ENCODE assay signal across 8 mouse cellular contexts in the genomic region with DNA sequence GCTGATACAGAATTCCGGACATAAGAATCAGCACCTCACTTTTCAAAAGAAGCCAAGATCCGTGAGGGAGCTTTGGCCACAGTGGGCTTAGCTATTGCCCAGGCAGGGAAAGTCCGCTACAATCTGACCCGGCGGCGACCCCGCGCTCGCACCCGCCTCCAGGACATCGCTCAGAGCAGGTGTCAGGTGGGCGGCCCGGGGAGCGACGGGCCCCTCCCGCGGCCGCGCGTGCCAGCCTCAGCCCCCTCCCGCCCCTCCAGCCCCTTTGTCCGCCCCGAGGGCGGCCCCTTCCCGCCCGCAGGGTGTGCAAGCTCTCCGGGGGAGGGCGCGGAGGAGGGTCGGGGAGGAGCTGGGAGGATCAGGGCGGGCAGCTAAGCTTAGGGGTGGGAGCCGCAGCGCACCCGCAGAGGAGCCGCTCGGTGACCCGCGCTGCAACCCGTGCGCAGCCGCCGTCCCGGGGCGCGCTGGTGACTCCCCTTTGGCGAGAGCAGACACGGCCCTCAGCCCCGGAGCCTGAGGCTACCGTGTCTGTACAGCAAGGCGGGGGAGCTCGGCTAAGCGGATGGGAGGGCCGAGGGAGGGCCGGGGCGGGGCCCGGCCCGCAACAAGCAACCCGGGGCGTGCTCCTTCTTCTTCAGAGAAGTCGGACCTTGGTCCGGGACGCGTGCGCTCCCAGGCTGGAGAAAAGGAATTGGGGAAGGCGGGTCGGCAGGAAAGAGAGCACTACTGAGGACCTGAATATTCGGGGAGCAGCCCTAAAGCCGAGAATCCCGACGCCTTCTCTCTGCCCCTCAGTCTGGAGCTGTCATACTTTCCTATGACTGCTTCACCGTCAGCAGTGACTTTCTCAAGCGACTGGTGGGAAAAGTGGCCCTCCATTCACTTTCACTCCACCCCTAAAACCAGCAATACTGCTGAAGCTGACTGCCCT. TPM values are rescaled to one million over a fixed set of nuclear protein-coding genes. Genes with fewer than 3 reads are reported as not detected.
A peak's percentile ranks its signal among the peaks of the same experiment; 100 is the strongest.
DNase-seq lines count a peak whose midpoint lies in the region; ATAC-seq lines count a peak whose summit lies in the region.

No protein-coding gene starts in this region.

- under 1% methylated on average over 47 of the region's 72 CpGs for WGBS in embryonic facial prominence, embryonic 14.5 days
- under 1% methylated on average over 60 of the region's 72 CpGs for WGBS in kidney, embryonic 14.5 days

- no peaks in the 10 kb centered on the region for H3K36me3 ChIP-seq in embryonic facial prominence, embryonic 14.5 days (ENCODE audit: control insufficient read depth, insufficient read depth, low read length)
- H3K36me3 ChIP-seq in kidney, embryonic 14.5 days (ENCODE audit: control insufficient read depth, insufficient read depth, low read length): no peaks in the 10 kb centered on the region

- DNase-seq in ovary, postnatal 36 days (ENCODE audit: low spot score): peak; percentile 23
- no peak for DNase-seq in ovary, adult 18-20 months (ENCODE audit: low spot score)
- DNase-seq in embryonic facial prominence, embryonic 14.5 days (ENCODE audit: low spot score): peak; percentile 64
- DNase-seq in right cerebral cortex, postnatal 14 days: no peak
- no peak for DNase-seq in urinary bladder, postnatal 10 days (ENCODE audit: low spot score)
- no peak for DNase-seq in gastrocnemius, postnatal 14 days

- peak; percentile 85 for ATAC-seq in embryonic facial prominence, embryonic 14.5 days (ENCODE audit: low read depth)
- ATAC-seq in kidney, embryonic 14.5 days (ENCODE audit: low FRiP score, low TSS enrichment): peak; percentile 92
- ATAC-seq in megakaryocyte progenitor cell, adult 5-6 weeks (replicated peaks; ENCODE audit: poor library complexity): peak; percentile 80

- H3K27me3 ChIP-seq in embryonic facial prominence, embryonic 14.5 days (replicated peaks; ENCODE audit: control insufficient read depth, insufficient read depth, low read length): peaks cover 67% of the 10 kb centered on the region
- peaks cover 64% of the 10 kb centered on the region for H3K27me3 ChIP-seq in kidney, embryonic 14.5 days (ENCODE audit: control insufficient read depth, insufficient read depth, low read length)

- no peaks in the 10 kb centered on the region for H3K9me3 ChIP-seq in embryonic facial prominence, embryonic 14.5 days (ENCODE audit: control insufficient read depth, low read length)
- no peaks in the 10 kb centered on the region for H3K9me3 ChIP-seq in kidney, embryonic 14.5 days (ENCODE audit: control insufficient read depth, low read length)

- peaks cover 4% of the 10 kb centered on the region; the same call in 1 of the 2 replicates for H3K4me1 ChIP-seq in embryonic facial prominence, embryonic 14.5 days (ENCODE audit: control insufficient read depth, insufficient read depth, low read length)
- H3K4me1 ChIP-seq in kidney, embryonic 14.5 days (ENCODE audit: control insufficient read depth, insufficient read depth, low read length): no peaks in the 10 kb centered on the region

- peak overlapping the region; percentile 54 for H3K4me3 ChIP-seq in embryonic facial prominence, embryonic 14.5 days (ENCODE audit: low read depth, low read length)
- H3K4me3 ChIP-seq in kidney, embryonic 14.5 days (ENCODE audit: low read length): peak overlapping the region; percentile 53

- H3K4me2 ChIP-seq in embryonic facial prominence, embryonic 14.5 days (ENCODE audit: low read depth, low read length): peak overlapping the region; percentile 83
- peak overlapping the region; percentile 90 for H3K4me2 ChIP-seq in kidney, embryonic 14.5 days (replicated peaks; ENCODE audit: low read depth, low read length)

- H3K27ac ChIP-seq in embryonic facial prominence, embryonic 14.5 days (replicated peaks; ENCODE audit: low read depth, low read length): no peak overlapping the region
- no peak overlapping the region for H3K27ac ChIP-seq in kidney, embryonic 14.5 days (ENCODE audit: low read depth, low read length)

- peak overlapping the region; percentile 51 for H3K9ac ChIP-seq in embryonic facial prominence, embryonic 14.5 days (ENCODE audit: low read depth, low read length)
- peak overlapping the region; percentile 23; the same call in 1 of the 2 replicates for H3K9ac ChIP-seq in kidney, embryonic 14.5 days (ENCODE audit: low read depth, low read length)

- intact Hi-C loops in gastrocnemius, postnatal 14 days (cut with DNase I; ENCODE audit: low total_unique reads): no loop called here

RNA-seq across cellular contexts. Expression of a gene that starts 9.5 kb away (rescaled TPM):
- 1.9 and 3.5 TPM in 2 replicates for polyA plus RNA-seq in embryonic facial prominence, embryonic 14.5 days (2014; fragmentation: Nextera tagmentation; extraction: Ambion mirVana)
- not detected in 2 replicates for polyA plus RNA-seq in kidney, embryonic 14.5 days (2014; fragmentation: Nextera tagmentation; extraction: Ambion mirVana)
- not detected in 2 replicates for total RNA-seq in megakaryocyte progenitor cell, adult 5-6 weeks (2015)
- not detected in 2 replicates for total RNA-seq in megakaryocyte progenitor cell, adult 5-6 weeks (2017)
- total RNA-seq in gastrocnemius, postnatal 14 days (2021): not detected

Comparison
In these comparisons a context has a peak if more than half of its experiments do, and no peak if none do; other contexts are left out.
1. DNase-seq: peak in ovary, postnatal 36 days (single experiment) and embryonic facial prominence, embryonic 14.5 days (single experiment); none in ovary, adult 18-20 months (single experiment), right cerebral cortex, postnatal 14 days (single experiment), urinary bladder, postnatal 10 days (single experiment) and gastrocnemius, postnatal 14 days (single experiment).
2. Peak in every context shown above with its lines, with median percentiles within 50 percentile points of each other: ATAC-seq.